Mouse (Mus musculus): ENCODE data around the gene Fhad1. TPM values are rescaled to one million over a fixed set of nuclear protein-coding genes. Genes with fewer than 3 reads are reported as not detected.
A peak's percentile ranks its signal among the peaks of the same experiment; 100 is the strongest.

Fhad1 gene
- polyA plus RNA-seq, 1 experiment: 0.29 TPM

DNA sequence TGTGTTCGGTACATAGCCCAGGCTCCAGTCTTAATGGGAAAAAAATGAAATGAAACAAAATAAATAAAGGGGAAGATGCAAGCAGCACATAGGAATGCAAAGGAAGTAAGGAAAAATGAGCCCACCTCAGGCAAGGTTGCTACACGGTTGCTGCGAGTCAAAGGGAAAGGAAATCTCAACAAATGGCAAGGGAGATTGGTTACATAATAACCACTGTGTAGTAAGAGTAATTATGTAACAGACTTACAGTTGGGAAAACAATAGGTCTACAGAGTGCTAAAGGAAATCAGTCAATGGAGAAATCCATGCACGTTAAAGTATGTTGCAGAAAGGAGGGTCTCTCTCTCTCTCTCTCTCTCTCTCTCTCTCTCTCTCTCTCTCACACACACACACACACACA lies 55.3 kb downstream of the Fhad1 start:
- peaks cover 43% of the 10 kb centered on the region for H3K27me3 ChIP-seq (replicated peaks)
- peaks cover 13% of the 10 kb centered on the region for H3K4me1 ChIP-seq
- TF ChIP-seq FLI1 (IDR thresholded peaks at IDR 0.05; ENCODE audit: low read length) (no peak), GATA1 (IDR thresholded peaks at IDR 0.05; ENCODE audit: borderline replicate concordance, low read length) (no peak)
- no peaks in the 10 kb centered on the region for H3K36me3 ChIP-seq (replicated peaks; ENCODE audit: low read length)
- H3K9me3 ChIP-seq: peaks cover 11% of the 10 kb centered on the region; the same call in 1 of the 2 replicates
- no peak overlapping the region for H3K4me3 ChIP-seq (replicated peaks)

GRCm38 (mm10) chr4:141958614-141959375 lies 56.1 kb downstream of the Fhad1 start:
- no peak overlapping the region for H3K4me3 ChIP-seq (replicated peaks)
- H3K36me3 ChIP-seq (replicated peaks; ENCODE audit: low read length): no peaks in the 10 kb centered on the region
- peaks cover 11% of the 10 kb centered on the region; the same call in 1 of the 2 replicates for H3K9me3 ChIP-seq
- no peak for TF ChIP-seq FLI1 (IDR thresholded peaks at IDR 0.05; ENCODE audit: low read length)
- TF ChIP-seq GATA1 (IDR thresholded peaks at IDR 0.05; ENCODE audit: borderline replicate concordance, low read length): no peak
- H3K27me3 ChIP-seq (replicated peaks): peaks cover 45% of the 10 kb centered on the region
- H3K4me1 ChIP-seq: peaks cover 13% of the 10 kb centered on the region

GRCm38 (mm10) chr4:141958188-141958587 lies 56.7 kb downstream of the Fhad1 start:
- TF ChIP-seq GATA1 (IDR thresholded peaks at IDR 0.05; ENCODE audit: borderline replicate concordance, low read length) (no peak), FLI1 (IDR thresholded peaks at IDR 0.05; ENCODE audit: low read length) (no peak)
- peaks cover 46% of the 10 kb centered on the region for H3K27me3 ChIP-seq (replicated peaks)
- H3K36me3 ChIP-seq (replicated peaks; ENCODE audit: low read length): no peaks in the 10 kb centered on the region
- H3K4me3 ChIP-seq (replicated peaks): peak overlapping the region; percentile 5
- H3K9me3 ChIP-seq: peaks cover 11% of the 10 kb centered on the region; the same call in 1 of the 2 replicates
- H3K4me1 ChIP-seq: peaks cover 13% of the 10 kb centered on the region

GRCm38 (mm10) chr4:141957740-141958139 lies 57.1 kb downstream of the Fhad1 start:
- H3K4me1 ChIP-seq: peaks cover 13% of the 10 kb centered on the region
- no peak overlapping the region for H3K4me3 ChIP-seq (replicated peaks)
- H3K27me3 ChIP-seq (replicated peaks): peaks cover 49% of the 10 kb centered on the region
- H3K36me3 ChIP-seq (replicated peaks; ENCODE audit: low read length): no peaks in the 10 kb centered on the region
- no peak for TF ChIP-seq GATA1 (IDR thresholded peaks at IDR 0.05; ENCODE audit: borderline replicate concordance, low read length)
- TF ChIP-seq FLI1 (IDR thresholded peaks at IDR 0.05; ENCODE audit: low read length): no peak
- H3K9me3 ChIP-seq: peaks cover 11% of the 10 kb centered on the region; the same call in 1 of the 2 replicates

DNA sequence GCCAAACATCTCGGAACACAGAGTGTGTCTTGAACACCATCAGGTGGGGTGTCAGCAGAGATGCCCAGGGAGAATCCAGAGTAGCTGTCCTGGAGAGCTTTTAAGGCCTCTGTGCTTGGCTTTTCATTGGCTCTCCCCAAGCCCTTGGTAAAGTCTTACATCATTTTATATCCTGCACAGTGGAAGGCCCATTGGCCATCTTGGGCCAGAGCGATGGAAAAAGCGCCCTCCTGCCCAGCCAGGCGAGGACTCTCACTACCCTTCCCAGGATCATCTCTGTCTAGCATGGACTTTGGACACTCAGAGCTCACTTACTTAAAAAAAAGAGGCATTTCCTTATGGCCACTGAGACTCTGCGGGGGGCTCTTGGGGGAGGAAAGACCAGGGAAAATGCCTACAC lies 58.0 kb downstream of the Fhad1 start:
- H3K4me3 ChIP-seq (replicated peaks): no peak overlapping the region
- no peaks in the 10 kb centered on the region for H3K36me3 ChIP-seq (replicated peaks; ENCODE audit: low read length)
- H3K27me3 ChIP-seq (replicated peaks): peaks cover 57% of the 10 kb centered on the region
- peaks cover 18% of the 10 kb centered on the region for H3K4me1 ChIP-seq
- peaks cover 10% of the 10 kb centered on the region; the same call in 1 of the 2 replicates for H3K9me3 ChIP-seq
- TF ChIP-seq FLI1 (IDR thresholded peaks at IDR 0.05; ENCODE audit: low read length) (no peak), GATA1 (IDR thresholded peaks at IDR 0.05; ENCODE audit: borderline replicate concordance, low read length) (no peak)

DNA sequence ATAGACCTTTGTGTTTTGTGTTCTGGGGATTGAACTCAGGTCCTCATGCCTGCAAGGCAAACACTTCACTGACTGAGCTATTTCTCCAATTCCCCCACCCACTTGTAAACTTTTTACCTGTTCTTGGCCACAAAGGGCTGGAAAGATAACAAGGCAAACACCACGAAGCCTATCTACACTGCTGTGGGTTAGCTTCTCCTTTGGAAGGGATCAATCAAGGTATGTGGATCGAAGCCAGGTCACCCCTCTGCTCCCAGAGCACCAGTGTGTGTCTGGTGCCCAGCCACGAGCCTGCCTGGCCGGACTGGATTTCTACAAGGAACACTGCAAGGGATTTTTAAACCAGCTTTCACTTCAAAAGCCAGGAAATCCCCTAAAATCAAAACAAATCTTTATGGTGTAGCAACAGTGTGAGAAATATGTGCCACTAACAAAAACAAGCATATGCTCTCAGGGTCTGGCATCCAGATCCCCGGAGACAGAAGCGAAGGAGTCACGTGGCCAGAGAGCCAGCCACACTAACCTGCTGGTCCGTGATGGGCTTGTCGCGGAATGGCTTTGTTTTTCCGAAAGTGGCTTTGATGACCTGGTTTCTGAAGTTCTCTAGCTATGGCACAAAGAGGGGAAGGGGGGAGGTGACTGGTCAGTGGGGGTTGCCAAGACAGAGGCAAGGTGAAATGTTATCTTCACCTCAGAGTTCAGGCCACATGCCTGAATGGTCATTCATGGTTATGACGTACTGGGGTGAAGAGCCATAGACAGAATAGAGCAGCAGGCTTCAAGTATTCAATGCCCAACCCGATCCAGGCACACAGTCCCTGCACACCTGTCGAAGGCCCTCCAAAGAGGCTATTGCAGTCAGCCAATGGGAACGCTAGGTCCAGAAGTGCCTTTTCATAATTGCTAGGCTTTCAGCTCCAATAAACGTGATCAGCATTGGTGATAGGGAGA lies 59.8 kb downstream of the Fhad1 start:
- no peaks in the 10 kb centered on the region for H3K9me3 ChIP-seq
- H3K4me1 ChIP-seq: peaks cover 19% of the 10 kb centered on the region
- H3K36me3 ChIP-seq (replicated peaks; ENCODE audit: low read length): no peaks in the 10 kb centered on the region
- H3K27me3 ChIP-seq (replicated peaks): peaks cover 71% of the 10 kb centered on the region
- TF ChIP-seq GATA1 (IDR thresholded peaks at IDR 0.05; ENCODE audit: borderline replicate concordance, low read length) (no peak), FLI1 (IDR thresholded peaks at IDR 0.05; ENCODE audit: low read length) (no peak)
- no peak overlapping the region for H3K4me3 ChIP-seq (replicated peaks)

- H3K27me3 ChIP-seq (replicated peaks): peaks cover 77% of the 10 kb centered on the region
- H3K4me3 ChIP-seq (replicated peaks): no peak overlapping the region
- H3K4me1 ChIP-seq: peaks cover 18% of the 10 kb centered on the region
- no peak for TF ChIP-seq GATA1 (IDR thresholded peaks at IDR 0.05; ENCODE audit: borderline replicate concordance, low read length)
- TF ChIP-seq FLI1 (IDR thresholded peaks at IDR 0.05; ENCODE audit: low read length): no peak
- no peaks in the 10 kb centered on the region for H3K36me3 ChIP-seq (replicated peaks; ENCODE audit: low read length)
- peaks cover 2% of the 10 kb centered on the region; the same call in 1 of the 2 replicates for H3K9me3 ChIP-seq
These were observed 61.0 kb downstream of the Fhad1 start for GRCm38 (mm10) chr4:141953859-141954258.

DNA sequence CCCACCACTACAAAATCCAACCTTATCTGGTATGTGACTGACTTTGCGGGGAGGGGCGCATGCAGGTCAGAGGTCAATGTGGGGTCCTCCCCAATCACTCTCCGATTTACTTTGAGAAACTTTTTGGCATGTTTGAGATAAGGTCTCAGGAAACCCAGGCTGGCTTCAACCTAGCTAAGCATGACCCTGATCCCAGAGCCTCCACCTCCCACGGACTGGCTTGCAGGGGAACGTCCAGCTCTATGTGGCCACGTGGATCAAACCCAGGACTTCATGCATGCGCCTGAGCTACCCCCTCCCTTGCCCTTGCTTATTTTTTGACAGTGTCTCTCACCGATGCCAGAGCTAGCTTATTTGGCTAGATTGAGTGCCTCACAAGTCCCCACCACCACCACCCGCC lies 61.6 kb downstream of the Fhad1 start:
- TF ChIP-seq GATA1 (IDR thresholded peaks at IDR 0.05; ENCODE audit: borderline replicate concordance, low read length): no peak
- TF ChIP-seq FLI1 (IDR thresholded peaks at IDR 0.05; ENCODE audit: low read length): no peak
- Histone ChIP-seq H3K4me1 (peaks cover 13% of the 10 kb centered on the region), H3K36me3 (replicated peaks; ENCODE audit: low read length) (no peaks in the 10 kb centered on the region), H3K4me3 (replicated peaks) (no peak overlapping the region), H3K9me3 (peaks cover 4% of the 10 kb centered on the region; the same call in 1 of the 2 replicates), H3K27me3 (replicated peaks) (peaks cover 79% of the 10 kb centered on the region)

DNA sequence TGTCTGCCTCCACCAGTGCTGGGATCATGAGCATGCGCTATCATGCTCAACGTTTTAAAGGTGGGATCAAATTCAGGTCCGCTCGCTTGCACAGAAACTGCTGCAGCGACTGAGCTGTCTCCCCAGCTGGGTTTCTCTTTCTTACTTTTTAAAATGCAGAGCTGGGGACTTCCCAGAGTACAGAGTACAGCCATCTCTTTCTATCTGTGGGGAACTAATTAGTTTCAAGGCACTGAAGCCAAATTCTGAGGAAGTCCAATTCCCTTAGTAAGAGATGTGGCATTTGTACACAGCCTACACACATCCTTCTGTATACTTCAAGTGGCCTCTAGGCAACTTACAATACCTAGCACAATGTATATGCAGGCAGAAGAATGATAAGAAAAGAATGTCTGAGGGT lies 62.1 kb downstream of the Fhad1 start:
- Histone ChIP-seq H3K4me1 (peaks cover 8% of the 10 kb centered on the region), H3K4me3 (replicated peaks) (no peak overlapping the region), H3K9me3 (peaks cover 7% of the 10 kb centered on the region; the same call in 1 of the 2 replicates), H3K27me3 (replicated peaks) (peaks cover 82% of the 10 kb centered on the region), H3K36me3 (replicated peaks; ENCODE audit: low read length) (no peaks in the 10 kb centered on the region)
- TF ChIP-seq FLI1 (IDR thresholded peaks at IDR 0.05; ENCODE audit: low read length): no peak
- TF ChIP-seq GATA1 (IDR thresholded peaks at IDR 0.05; ENCODE audit: borderline replicate concordance, low read length): no peak
